Mouse (Mus musculus) small intestine, adult 2 months (tissue): ENCODE results near the gene Lck.

ENCODE experiments used
- CTCF ChIP-seq: fragments of 200-500 bp; IDR thresholded peaks from 2 replicates; pipeline ENCODE4 v1.5.1; 2012; ENCODE audit warnings: low read depth, mild to moderate bottlenecking, control low read depth, inconsistent platforms, low read length, moderate library complexity, mixed read lengths; ENCODE audit not compliant: insufficient replicate concordance, insufficient read length; ENCODE audit errors: extremely low read depth
- POLR2A ChIP-seq: fragments of 200-500 bp; IDR thresholded peaks from 2 replicates; pipeline ENCODE4 v1.6.1; 2012; ENCODE audit warnings: low read depth, mild to moderate bottlenecking, control low read depth, inconsistent platforms, low read length, moderate library complexity

- TF ChIP-seq POLR2A (no peak), CTCF (no peak)
Observed at GRCm38 (mm10) chr4:129618031-129618430, 44.6 kb upstream of the Lck start.
